Mouse (Mus musculus) erythroblast, embryonic 14.5 days (primary cell): ENCODE data around the gene Lmod2.

Experiments
- GATA1 ChIP-seq: IDR thresholded peaks from 2 replicates; pipeline ENCODE4 v1.6.1; 2012; ENCODE audit warnings: low read length, inconsistent platforms, mixed read lengths
- TAL1 ChIP-seq: IDR thresholded peaks from 3 replicates; pipeline ENCODE4 v1.6.1; 2012; ENCODE audit warnings: low read length, inconsistent platforms, mixed read lengths

DNA sequence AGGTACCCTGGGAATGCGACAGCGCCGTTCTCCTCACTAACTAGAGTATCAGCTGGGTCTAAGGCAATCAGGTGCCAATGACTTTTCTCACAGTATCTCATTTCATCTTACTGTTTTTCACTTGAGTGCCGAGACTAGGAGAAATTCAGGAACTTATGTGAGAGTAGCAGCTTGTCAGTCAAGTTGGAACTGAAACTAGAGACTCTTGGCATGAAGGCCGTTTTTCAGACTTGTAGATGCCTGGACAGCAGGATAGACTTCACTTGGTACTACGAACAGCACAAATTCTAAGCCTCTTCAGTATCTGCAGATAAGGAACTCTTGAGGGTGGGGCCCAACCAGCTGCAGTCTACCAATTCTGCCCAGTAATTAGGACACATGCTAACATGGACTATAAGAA is 2.6 kb downstream of the Lmod2 start:
- TF ChIP-seq TAL1 (no peak), GATA1 (no peak)
